In genomic region chr4:150248009-150248408, GRCm38 (mm10) we compare ENCODE assay signal across 9 mouse cellular contexts. TPM values are rescaled to one million over a fixed set of nuclear protein-coding genes. Genes with fewer than 3 reads are reported as not detected.
A peak's percentile ranks its signal among the peaks of the same experiment; 100 is the strongest.
DNase-seq lines count a peak whose midpoint lies in the region; ATAC-seq lines count a peak whose summit lies in the region.
"Had no signal": no experiment of that assay in that cellular context is flagged by ENCODE, and none has a peak within 500 bp of the region (broad histone marks: within the 10 kb centered on the region; RNA-seq: fewer than 3 reads in every experiment).

No protein-coding gene starts in this region.

- WGBS in kidney, embryonic 14.5 days = 55% methylated on average over 5 of the region's 5 CpGs
- WGBS in liver, embryonic 16.5 days (ENCODE audit: insufficient replicate concordance) = 56% methylated on average over 5 of the region's 5 CpGs
- 68% methylated on average over 5 of the region's 5 CpGs for WGBS in neural tube, embryonic 12.5 days

- H3K27ac ChIP-seq in kidney, embryonic 14.5 days (ENCODE audit: low read depth, low read length) = no peak overlapping the region
- H3K27ac ChIP-seq in liver, embryonic 16.5 days (ENCODE audit: low read length) = no peak overlapping the region
- H3K27ac ChIP-seq in neural tube, embryonic 12.5 days = no peak overlapping the region

- ATAC-seq in kidney, embryonic 14.5 days (ENCODE audit: low FRiP score, low TSS enrichment) = peak; percentile 34; the same call in 1 of the 2 replicates
- ATAC-seq in liver, embryonic 16.5 days (ENCODE audit: low read depth) = peak; percentile 40
- 0 out of 2 replicates have a peak, but pooled peaks have one; percentile 38 for ATAC-seq in neural tube, embryonic 12.5 days (ENCODE audit: low FRiP score, low read depth)

- DNase-seq in A20 (ENCODE audit: low read depth, low spot score) (peak; percentile 60), MN1 (ENCODE audit: low spot score) (peak; percentile 81)
- peak; percentile 77 for DNase-seq in cerebellum, adult 9-11 months
- DNase-seq in gastrocnemius, postnatal 10 days = peak; percentile 62
- peak; percentile 66 for DNase-seq in thymus, postnatal 14 days

- peaks cover 78% of the 10 kb centered on the region for H3K36me3 ChIP-seq in kidney, embryonic 14.5 days (ENCODE audit: control insufficient read depth, insufficient read depth, low read length)
- H3K36me3 ChIP-seq in liver, embryonic 16.5 days (ENCODE audit: control insufficient read depth, insufficient read depth) = peaks cover 53% of the 10 kb centered on the region
- peaks cover 74% of the 10 kb centered on the region for H3K36me3 ChIP-seq in neural tube, embryonic 12.5 days

- no peaks in the 10 kb centered on the region for H3K27me3 ChIP-seq in kidney, embryonic 14.5 days (ENCODE audit: control insufficient read depth, insufficient read depth, low read length)
- no peaks in the 10 kb centered on the region for H3K27me3 ChIP-seq in liver, embryonic 16.5 days (ENCODE audit: control insufficient read depth, insufficient read depth, low read depth, low read length)
- H3K27me3 ChIP-seq in neural tube, embryonic 12.5 days (replicated peaks) = no peaks in the 10 kb centered on the region

- H3K9ac ChIP-seq in kidney, embryonic 14.5 days (ENCODE audit: low read depth, low read length) = no peak overlapping the region
- H3K9ac ChIP-seq in liver, embryonic 16.5 days (ENCODE audit: low read depth, low read length) = no peak overlapping the region
- no peak overlapping the region for H3K9ac ChIP-seq in neural tube, embryonic 12.5 days

- no peak overlapping the region for H3K4me3 ChIP-seq in kidney, embryonic 14.5 days (ENCODE audit: low read length)
- H3K4me3 ChIP-seq in liver, embryonic 16.5 days (ENCODE audit: low read depth, low read length) = no peak overlapping the region
- no peak overlapping the region for H3K4me3 ChIP-seq in neural tube, embryonic 12.5 days
- H3K4me3 ChIP-seq: erythroblast, embryonic 14.5 days had no signal

- H3K9me3 ChIP-seq in kidney, embryonic 14.5 days (ENCODE audit: control insufficient read depth, low read length) = no peaks in the 10 kb centered on the region
- H3K9me3 ChIP-seq in liver, embryonic 16.5 days (replicated peaks; ENCODE audit: control insufficient read depth, low read length) = no peaks in the 10 kb centered on the region
- no peaks in the 10 kb centered on the region for H3K9me3 ChIP-seq in neural tube, embryonic 12.5 days

- no peaks in the 10 kb centered on the region for H3K4me1 ChIP-seq in kidney, embryonic 14.5 days (ENCODE audit: control insufficient read depth, insufficient read depth, low read length)
- no peaks in the 10 kb centered on the region for H3K4me1 ChIP-seq in liver, embryonic 16.5 days (ENCODE audit: control insufficient read depth, low read depth, low read length)
- H3K4me1 ChIP-seq in neural tube, embryonic 12.5 days = peaks cover 22% of the 10 kb centered on the region

- H3K4me2 ChIP-seq in kidney, embryonic 14.5 days (replicated peaks; ENCODE audit: low read depth, low read length) = no peak overlapping the region
- no peak overlapping the region for H3K4me2 ChIP-seq in liver, embryonic 16.5 days (ENCODE audit: low read depth, low read length)
- H3K4me2 ChIP-seq in neural tube, embryonic 12.5 days (replicated peaks) = no peak overlapping the region

RNA-seq across cellular contexts. Expression of gene Eno1, which starts 11.5 kb away (rescaled TPM):
- total RNA-seq in gastrocnemius, postnatal 10 days (2021) = 100 to 1,000 TPM; 469 to 474 TPM
- polyA plus RNA-seq in kidney, embryonic 14.5 days (2014; fragmentation: Nextera tagmentation; extraction: Ambion mirVana) = 1,584 and 1,728 TPM in 2 replicates
- 616 and 624 TPM in 2 replicates for polyA plus RNA-seq in liver, embryonic 16.5 days (2015; fragmentation: Nextera tagmentation; extraction: Ambion mirVana)
- polyA plus RNA-seq in neural tube, embryonic 12.5 days (2016; fragmentation: Nextera tagmentation; extraction: Ambion mirVana) = 1,428 and 1,431 TPM in 2 replicates

RNA-seq across cellular contexts. Expression of gene Rere, which starts 33.4 kb away (rescaled TPM):
- 10 to 100 TPM; 53.8 to 56.9 TPM for total RNA-seq in gastrocnemius, postnatal 10 days (2021)
- polyA plus RNA-seq in kidney, embryonic 14.5 days (2014; fragmentation: Nextera tagmentation; extraction: Ambion mirVana) = 31.2 and 49.9 TPM in 2 replicates
- 5.7 and 6.8 TPM in 2 replicates for polyA plus RNA-seq in liver, embryonic 16.5 days (2015; fragmentation: Nextera tagmentation; extraction: Ambion mirVana)
- polyA plus RNA-seq in neural tube, embryonic 12.5 days (2016; fragmentation: Nextera tagmentation; extraction: Ambion mirVana) = 55.5 and 57.2 TPM in 2 replicates

RNA-seq across cellular contexts. Expression of gene Car6, which starts 46.9 kb away (rescaled TPM):
- not detected for total RNA-seq in gastrocnemius, postnatal 10 days (2021)
- not detected in 2 replicates for polyA plus RNA-seq in kidney, embryonic 14.5 days (2014; fragmentation: Nextera tagmentation; extraction: Ambion mirVana)
- not detected in 2 replicates for polyA plus RNA-seq in liver, embryonic 16.5 days (2015; fragmentation: Nextera tagmentation; extraction: Ambion mirVana)
- 0.38 TPM in 1 of 2 replicates, not detected in the other for polyA plus RNA-seq in neural tube, embryonic 12.5 days (2016; fragmentation: Nextera tagmentation; extraction: Ambion mirVana)
- polyA plus RNA-seq: erythroblast, embryonic 14.5 days had no signal
